ENCODE assay signal across 8 mouse cellular contexts in the genomic region with DNA sequence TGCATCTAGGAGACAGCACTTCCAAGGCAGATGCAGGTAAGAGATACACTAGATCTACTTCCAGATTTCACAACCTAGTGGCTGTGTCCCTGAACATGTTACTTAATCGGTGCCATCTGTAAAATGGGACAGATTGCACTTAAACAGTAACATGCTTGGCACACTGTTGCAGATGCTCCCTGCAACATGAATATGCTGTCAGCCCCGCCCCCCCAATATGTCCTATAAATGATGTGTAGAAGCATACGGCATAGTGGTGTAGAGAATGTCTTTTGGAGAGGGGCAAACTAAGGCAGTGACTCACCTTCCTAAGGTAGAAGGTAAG. TPM values are rescaled to one million over a fixed set of nuclear protein-coding genes. Genes with fewer than 3 reads are reported as not detected.
DNase-seq lines count a peak whose midpoint lies in the region; ATAC-seq and TF ChIP-seq lines count a peak whose summit lies in the region.

No protein-coding gene starts in this region.

- H3K27me3 ChIP-seq in cerebellum, adult 2 months (ENCODE audit: control insufficient read depth, insufficient read depth, low read length), result no peaks in the 10 kb centered on the region
- H3K27me3 ChIP-seq in neural tube, embryonic 11.5 days (ENCODE audit: control insufficient read depth, insufficient read depth, low read length), result peaks cover 7% of the 10 kb centered on the region; the same call in 1 of the 2 replicates
- H3K27me3 ChIP-seq in limb, embryonic 15.5 days, result peaks cover 34% of the 10 kb centered on the region
- peaks cover 2% of the 10 kb centered on the region; the same call in 1 of the 2 replicates for H3K27me3 ChIP-seq in stomach, postnatal 0 days (ENCODE audit: control insufficient read depth, insufficient read depth, low read length)

- H3K4me1 ChIP-seq in cerebellum, adult 2 months (ENCODE audit: control insufficient read depth, insufficient read depth, low read length), result peaks cover 12% of the 10 kb centered on the region
- H3K4me1 ChIP-seq in neural tube, embryonic 11.5 days (ENCODE audit: control insufficient read depth, insufficient read depth, low read length), result peaks cover 17% of the 10 kb centered on the region
- peaks cover 44% of the 10 kb centered on the region for H3K4me1 ChIP-seq in limb, embryonic 15.5 days
- H3K4me1 ChIP-seq in stomach, postnatal 0 days (replicated peaks; ENCODE audit: control insufficient read depth, insufficient read depth), result 0 out of 2 replicates have a peak, but pooled peaks cover 2% of the 10 kb centered on the region

- H3K9me3 ChIP-seq in neural tube, embryonic 11.5 days (ENCODE audit: control insufficient read depth, low read length), result no peaks in the 10 kb centered on the region
- H3K9me3 ChIP-seq in limb, embryonic 15.5 days, result no peaks in the 10 kb centered on the region
- no peaks in the 10 kb centered on the region for H3K9me3 ChIP-seq in stomach, postnatal 0 days (ENCODE audit: control insufficient read depth, low read length)

- no peak for DNase-seq in cerebellum, adult 2 months
- no peak for DNase-seq in cerebellum, adult 8-10 months
- no peak for DNase-seq in neural tube, embryonic 11.5 days (ENCODE audit: low spot score)
- no peak for DNase-seq in neural tube, embryonic 10.5 days (ENCODE audit: extremely low spot score, low spot score)
- no peak for DNase-seq in stomach, postnatal 0 days (ENCODE audit: low spot score)
- no peak for DNase-seq in spleen, postnatal 10 days (ENCODE audit: low spot score in 2 of 2)
- DNase-seq in layer of hippocampus, adult 8-10 months (ENCODE audit: low spot score in 2 of 2), result no peak

- no peak for TF ChIP-seq CTCF in cerebellum, adult 2 months (IDR thresholded peaks at IDR 0.05; ENCODE audit: borderline replicate concordance, insufficient read depth, low read depth, low read length)
- no peak for TF ChIP-seq CTCF in stomach, postnatal 0 days (IDR thresholded peaks at IDR 0.05; ENCODE audit: low read depth)

- peak overlapping the region; percentile 89 for H3K4me2 ChIP-seq in neural tube, embryonic 11.5 days (ENCODE audit: low read depth)
- H3K4me2 ChIP-seq in limb, embryonic 15.5 days, result peak overlapping the region; percentile 81
- H3K4me2 ChIP-seq in stomach, postnatal 0 days (replicated peaks; ENCODE audit: low read depth), result peak overlapping the region; percentile 86

- peak overlapping the region; percentile 29 for H3K4me3 ChIP-seq in cerebellum, adult 2 months (replicated peaks; ENCODE audit: insufficient read depth, low read depth, low read length)
- peak overlapping the region; percentile 84 for H3K4me3 ChIP-seq in neural tube, embryonic 11.5 days (ENCODE audit: low read depth, low read length)
- peak overlapping the region; percentile 86 for H3K4me3 ChIP-seq in limb, embryonic 15.5 days
- peak overlapping the region; percentile 71; the same call in 1 of the 2 replicates for H3K4me3 ChIP-seq in stomach, postnatal 0 days (ENCODE audit: low read depth, low read length)

- peaks cover 10% of the 10 kb centered on the region for H3K36me3 ChIP-seq in neural tube, embryonic 11.5 days (ENCODE audit: control insufficient read depth, insufficient read depth, low read length)
- peaks cover 35% of the 10 kb centered on the region for H3K36me3 ChIP-seq in limb, embryonic 15.5 days
- 0 out of 2 replicates have a peak, but pooled peaks cover 6% of the 10 kb centered on the region for H3K36me3 ChIP-seq in stomach, postnatal 0 days (ENCODE audit: control insufficient read depth, insufficient read depth, low read length)

- TF ChIP-seq EP300 in stomach, postnatal 0 days (optimal IDR thresholded peaks at IDR 0.05), result no peak

- H3K9ac ChIP-seq in neural tube, embryonic 11.5 days (ENCODE audit: low read length), result no peak overlapping the region
- no peak overlapping the region for H3K9ac ChIP-seq in limb, embryonic 15.5 days
- no peak overlapping the region for H3K9ac ChIP-seq in stomach, postnatal 0 days (ENCODE audit: low read length)

- TF ChIP-seq POLR2A in cerebellum, adult 2 months (IDR thresholded peaks at IDR 0.05; ENCODE audit: borderline replicate concordance, insufficient read depth, low read length), result no peak

- no peak for ATAC-seq in neural tube, embryonic 11.5 days (ENCODE audit: insufficient read depth, low FRiP score, low TSS enrichment)
- ATAC-seq in limb, embryonic 15.5 days (ENCODE audit: insufficient number of reproducible peaks, low FRiP score, low TSS enrichment, low read depth), result no peak
- no peak for ATAC-seq in stomach, postnatal 0 days (ENCODE audit: low FRiP score, low TSS enrichment)

- no peak overlapping the region for H3K27ac ChIP-seq in cerebellum, adult 2 months (ENCODE audit: insufficient read depth, low read length)
- H3K27ac ChIP-seq in neural tube, embryonic 11.5 days (ENCODE audit: low read depth, low read length), result no peak overlapping the region
- H3K27ac ChIP-seq in limb, embryonic 15.5 days, result no peak overlapping the region
- H3K27ac ChIP-seq in stomach, postnatal 0 days (replicated peaks), result no peak overlapping the region

- 37% methylated on average over 3 of the region's 3 CpGs for WGBS in cerebellum, adult 2 months
- whole genome bisulfite sequencing in neural tube, embryonic 11.5 days, result 49% methylated on average over 3 of the region's 3 CpGs
- WGBS in limb, embryonic 15.5 days, result 37% methylated on average over 3 of the region's 3 CpGs
- WGBS in stomach, postnatal 0 days, result 47% methylated on average over 3 of the region's 3 CpGs

RNA-seq across cellular contexts. Expression of a gene that starts 1.2 kb away (rescaled TPM):
- polyA plus RNA-seq in cerebellum, adult 2 months (2012; rRNA removed), result 88.3 and 92.6 TPM in 2 replicates
- 27.1 and 27.2 TPM in 2 replicates for polyA plus RNA-seq in neural tube, embryonic 11.5 days (2014; fragmentation: Nextera tagmentation; extraction: Ambion mirVana)
- 51.7 and 58.8 TPM in 2 replicates for polyA plus RNA-seq in limb, embryonic 15.5 days (2015; fragmentation: Nextera tagmentation; extraction: Ambion mirVana)
- 24.6 and 25.2 TPM in 2 replicates for polyA plus RNA-seq in stomach, postnatal 0 days (2015; fragmentation: Nextera tagmentation; extraction: Ambion mirVana)
- total RNA-seq in layer of hippocampus, adult 8-10 months (2022), result 10 to 100 TPM; 71.4 to 79.7 (median 77.2) TPM

RNA-seq across cellular contexts. Expression of a gene that starts 1.4 kb away (rescaled TPM):
- polyA plus RNA-seq in cerebellum, adult 2 months (2012; rRNA removed), result 41.3 and 46.6 TPM in 2 replicates
- polyA plus RNA-seq in neural tube, embryonic 11.5 days (2014; fragmentation: Nextera tagmentation; extraction: Ambion mirVana), result 12.3 and 13.7 TPM in 2 replicates
- polyA plus RNA-seq in limb, embryonic 15.5 days (2015; fragmentation: Nextera tagmentation; extraction: Ambion mirVana), result 0.74 and 0.79 TPM in 2 replicates
- polyA plus RNA-seq in stomach, postnatal 0 days (2015; fragmentation: Nextera tagmentation; extraction: Ambion mirVana), result 1.4 and 1.7 TPM in 2 replicates
- total RNA-seq in layer of hippocampus, adult 8-10 months (2022), result 10 to 100 TPM; 49.1 to 64.8 (median 55.6) TPM

RNA-seq across cellular contexts. Expression of a gene that starts 27.7 kb away (rescaled TPM):
- polyA plus RNA-seq in cerebellum, adult 2 months (2012; rRNA removed), result 2.1 and 2.8 TPM in 2 replicates
- polyA plus RNA-seq in neural tube, embryonic 11.5 days (2014; fragmentation: Nextera tagmentation; extraction: Ambion mirVana), result 2.3 and 2.9 TPM in 2 replicates
- polyA plus RNA-seq in limb, embryonic 15.5 days (2015; fragmentation: Nextera tagmentation; extraction: Ambion mirVana), result 0.14 TPM in 2 replicates
- polyA plus RNA-seq in stomach, postnatal 0 days (2015; fragmentation: Nextera tagmentation; extraction: Ambion mirVana), result 0.55 and 0.63 TPM in 2 replicates
- total RNA-seq in layer of hippocampus, adult 8-10 months (2022), result 1 to 10 TPM; 5.8 to 6.6 (median 6.0) TPM

RNA-seq across cellular contexts. Expression of a gene that starts 28.3 kb away (rescaled TPM):
- polyA plus RNA-seq in cerebellum, adult 2 months (2012; rRNA removed), result 41.1 and 44.0 TPM in 2 replicates
- polyA plus RNA-seq in neural tube, embryonic 11.5 days (2014; fragmentation: Nextera tagmentation; extraction: Ambion mirVana), result 44.8 and 48.3 TPM in 2 replicates
- 83.7 and 90.9 TPM in 2 replicates for polyA plus RNA-seq in limb, embryonic 15.5 days (2015; fragmentation: Nextera tagmentation; extraction: Ambion mirVana)
- polyA plus RNA-seq in stomach, postnatal 0 days (2015; fragmentation: Nextera tagmentation; extraction: Ambion mirVana), result 17.9 and 21.2 TPM in 2 replicates
- 10 to 100 TPM; 20.8 to 25.7 (median 23.1) TPM for total RNA-seq in layer of hippocampus, adult 8-10 months (2022)

RNA-seq across cellular contexts. Expression of a gene that starts 28.9 kb away (rescaled TPM):
- polyA plus RNA-seq in cerebellum, adult 2 months (2012; rRNA removed), result 64.7 and 68.6 TPM in 2 replicates
- 2.3 and 2.6 TPM in 2 replicates for polyA plus RNA-seq in neural tube, embryonic 11.5 days (2014; fragmentation: Nextera tagmentation; extraction: Ambion mirVana)
- polyA plus RNA-seq in limb, embryonic 15.5 days (2015; fragmentation: Nextera tagmentation; extraction: Ambion mirVana), result 11.2 and 12.2 TPM in 2 replicates
- polyA plus RNA-seq in stomach, postnatal 0 days (2015; fragmentation: Nextera tagmentation; extraction: Ambion mirVana), result 4.7 and 6.1 TPM in 2 replicates
- total RNA-seq in layer of hippocampus, adult 8-10 months (2022), result 10 to 100 TPM; 13.0 to 19.2 (median 16.8) TPM

Comparison
In these comparisons a context has a peak if more than half of its experiments do, and no peak if none do; other contexts are left out.
1. H3K4me3 ChIP-seq: peak in every context shown above with its lines; median percentile 86 in limb, embryonic 15.5 days; 84 in neural tube, embryonic 11.5 days; 71 in stomach, postnatal 0 days; 29 in cerebellum, adult 2 months.